In the genomic region with DNA sequence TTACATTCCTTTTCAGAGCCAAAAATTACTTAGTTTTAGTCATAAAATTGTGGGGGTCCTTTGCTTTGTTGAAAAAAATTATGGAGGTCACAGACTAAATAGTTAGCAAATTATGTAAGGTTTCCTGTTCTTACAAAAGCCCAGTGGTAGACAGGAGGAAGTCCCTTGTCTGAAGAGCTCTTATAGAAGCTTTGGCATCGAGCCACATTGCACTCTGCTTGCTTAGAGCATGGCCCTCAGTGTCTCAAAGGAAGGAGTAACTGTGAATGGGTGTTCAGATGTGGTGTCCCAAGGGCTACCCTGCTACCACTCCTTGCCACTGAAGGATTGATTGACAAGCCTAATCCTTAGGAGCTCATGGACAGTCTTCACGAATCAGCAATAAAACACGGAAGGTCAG, we compare ENCODE assay signal across 10 mouse cellular contexts. TPM values are rescaled to one million over a fixed set of nuclear protein-coding genes. Genes with fewer than 3 reads are reported as not detected.
A peak's percentile ranks its signal among the peaks of the same experiment; 100 is the strongest.
DNase-seq lines count a peak whose midpoint lies in the region; ATAC-seq and TF ChIP-seq lines count a peak whose summit lies in the region.
"Had no signal": no experiment of that assay in that cellular context is flagged by ENCODE, and none has a peak within 500 bp of the region (broad histone marks: within the 10 kb centered on the region; RNA-seq: fewer than 3 reads in every experiment).

No protein-coding gene starts in this region.

- DNase-seq in hindbrain, postnatal 0 days (ENCODE audit: low spot score): peak; percentile 11
- DNase-seq in hindbrain, embryonic 14.5 days (ENCODE audit: low spot score): no peak
- peak; percentile 76 for DNase-seq in 416B (ENCODE audit: low read depth)
- DNase-seq in MEL-GATA-1-ER (ENCODE audit: extremely low read depth, low read depth): peak; percentile 76
- DNase-seq in lung, adult 2 months: peak; percentile 46
- DNase-seq in frontal cortex, postnatal 25 days (ENCODE audit: low spot score in 2 of 2): no peak
- DNase-seq in forebrain, postnatal 0 days: no peak
- DNase-seq: right cerebral cortex, adult 18-20 months had no signal

- H3K36me3 ChIP-seq in hindbrain, postnatal 0 days (ENCODE audit: insufficient read depth, low read length): no peaks in the 10 kb centered on the region
- no peaks in the 10 kb centered on the region for H3K36me3 ChIP-seq in hindbrain, embryonic 14.5 days (replicated peaks; ENCODE audit: control insufficient read depth, insufficient read depth)
- no peaks in the 10 kb centered on the region for H3K36me3 ChIP-seq in intestine, embryonic 16.5 days (ENCODE audit: control insufficient read depth, insufficient read depth, low read length)
- H3K36me3 ChIP-seq in forebrain, postnatal 0 days (ENCODE audit: insufficient read depth): no peaks in the 10 kb centered on the region

- H3K4me3 ChIP-seq in hindbrain, postnatal 0 days (ENCODE audit: low read length): no peak overlapping the region
- H3K4me3 ChIP-seq in hindbrain, embryonic 14.5 days (replicated peaks; ENCODE audit: low read length): no peak overlapping the region
- no peak overlapping the region for H3K4me3 ChIP-seq in lung, adult 2 months (replicated peaks; ENCODE audit: extremely low read depth, low read depth, low read length)
- no peak overlapping the region for H3K4me3 ChIP-seq in intestine, embryonic 16.5 days (ENCODE audit: low read length)
- H3K4me3 ChIP-seq in forebrain, postnatal 0 days (ENCODE audit: low read depth, low read length): no peak overlapping the region

- H3K4me1 ChIP-seq in hindbrain, postnatal 0 days (ENCODE audit: insufficient read depth, low read length): no peaks in the 10 kb centered on the region
- H3K4me1 ChIP-seq in hindbrain, embryonic 14.5 days (replicated peaks; ENCODE audit: control insufficient read depth, insufficient read depth, low read length): no peaks in the 10 kb centered on the region
- peaks cover 9% of the 10 kb centered on the region for H3K4me1 ChIP-seq in lung, adult 2 months (ENCODE audit: control insufficient read depth, insufficient read depth, low read length)
- no peaks in the 10 kb centered on the region for H3K4me1 ChIP-seq in intestine, embryonic 16.5 days (ENCODE audit: control insufficient read depth, insufficient read depth, low read length)
- no peaks in the 10 kb centered on the region for H3K4me1 ChIP-seq in forebrain, postnatal 0 days (ENCODE audit: insufficient read depth)

- TF ChIP-seq POLR2A in lung, adult 2 months (IDR thresholded peaks at IDR 0.05; ENCODE audit: borderline replicate concordance, extremely low read depth, low read depth, low read length): no peak

- H3K27me3 ChIP-seq in hindbrain, postnatal 0 days (ENCODE audit: insufficient read depth, low read length): no peaks in the 10 kb centered on the region
- H3K27me3 ChIP-seq in hindbrain, embryonic 14.5 days (ENCODE audit: control insufficient read depth, insufficient read depth, low read length): no peaks in the 10 kb centered on the region
- no peaks in the 10 kb centered on the region for H3K27me3 ChIP-seq in intestine, embryonic 16.5 days (replicated peaks; ENCODE audit: control insufficient read depth, insufficient read depth, low read length)
- H3K27me3 ChIP-seq in forebrain, postnatal 0 days (ENCODE audit: insufficient read depth, low read length): no peaks in the 10 kb centered on the region

- ATAC-seq in hindbrain, postnatal 0 days: no peak
- ATAC-seq in hindbrain, embryonic 14.5 days (ENCODE audit: low FRiP score): no peak
- ATAC-seq in intestine, embryonic 16.5 days: no peak
- no peak for ATAC-seq in forebrain, postnatal 0 days
- ATAC-seq: midbrain, embryonic 16.5 days had no signal

- WGBS in hindbrain, postnatal 0 days: 68% methylated on average over 3 of the region's 3 CpGs
- WGBS in hindbrain, embryonic 14.5 days: 75% methylated on average over 3 of the region's 3 CpGs
- WGBS in lung, adult 2 months: 29% methylated on average over 3 of the region's 3 CpGs
- 61% methylated on average over 3 of the region's 3 CpGs for WGBS in intestine, embryonic 16.5 days
- 58% methylated on average over 3 of the region's 3 CpGs for WGBS in forebrain, postnatal 0 days

- TF ChIP-seq CTCF in hindbrain, postnatal 0 days (IDR thresholded peaks at IDR 0.05; ENCODE audit: low read depth): no peak
- TF ChIP-seq CTCF in lung, adult 2 months (IDR thresholded peaks at IDR 0.05; ENCODE audit: insufficient read depth, low read length): no peak
- no peak for TF ChIP-seq CTCF in forebrain, postnatal 0 days (IDR thresholded peaks at IDR 0.05; ENCODE audit: low read depth)

- H3K4me2 ChIP-seq in hindbrain, postnatal 0 days (ENCODE audit: low read depth, low read length): no peak overlapping the region
- no peak overlapping the region for H3K4me2 ChIP-seq in hindbrain, embryonic 14.5 days (replicated peaks)
- no peak overlapping the region for H3K4me2 ChIP-seq in intestine, embryonic 16.5 days (ENCODE audit: low read depth, low read length)
- H3K4me2 ChIP-seq in forebrain, postnatal 0 days (ENCODE audit: low read depth): no peak overlapping the region

- no peak overlapping the region for H3K27ac ChIP-seq in hindbrain, postnatal 0 days
- no peak overlapping the region for H3K27ac ChIP-seq in hindbrain, embryonic 14.5 days
- H3K27ac ChIP-seq in intestine, embryonic 16.5 days (ENCODE audit: low read length): no peak overlapping the region
- H3K27ac ChIP-seq in forebrain, postnatal 0 days (ENCODE audit: low read depth, low read length): no peak overlapping the region

- no peaks in the 10 kb centered on the region for H3K9me3 ChIP-seq in hindbrain, postnatal 0 days (ENCODE audit: low read length)
- no peaks in the 10 kb centered on the region for H3K9me3 ChIP-seq in hindbrain, embryonic 14.5 days (ENCODE audit: control insufficient read depth, low read length)
- no peaks in the 10 kb centered on the region for H3K9me3 ChIP-seq in intestine, embryonic 16.5 days (ENCODE audit: control insufficient read depth, low read length)
- no peaks in the 10 kb centered on the region for H3K9me3 ChIP-seq in forebrain, postnatal 0 days (ENCODE audit: low read length)

- H3K9ac ChIP-seq in hindbrain, postnatal 0 days (replicated peaks; ENCODE audit: low read length): no peak overlapping the region
- H3K9ac ChIP-seq in hindbrain, embryonic 14.5 days: no peak overlapping the region
- no peak overlapping the region for H3K9ac ChIP-seq in intestine, embryonic 16.5 days (ENCODE audit: low read depth, low read length)
- no peak overlapping the region for H3K9ac ChIP-seq in forebrain, postnatal 0 days

RNA-seq across cellular contexts. Expression of a gene that starts 25.3 kb away (rescaled TPM):
- 0.16 and 0.36 TPM in 2 replicates for total RNA-seq in hindbrain, postnatal 0 days (2014; rRNA removed)
- 0.32 and 0.49 TPM in 2 replicates for polyA plus RNA-seq in hindbrain, postnatal 0 days (2015; fragmentation: Nextera tagmentation; extraction: Ambion mirVana)
- polyA plus RNA-seq in hindbrain, embryonic 14.5 days (2014; fragmentation: Nextera tagmentation; extraction: Ambion mirVana): 1.7 and 2.1 TPM in 2 replicates
- polyA plus RNA-seq in lung, adult 2 months (2012; rRNA removed): 4.6 and 9.2 TPM in 2 replicates
- 1.5 and 1.8 TPM in 2 replicates for polyA plus RNA-seq in intestine, embryonic 16.5 days (2015; fragmentation: Nextera tagmentation; extraction: Ambion mirVana)
- total RNA-seq in forebrain, postnatal 0 days (2014; rRNA removed): 0.10 and 0.31 TPM in 2 replicates
- polyA plus RNA-seq in forebrain, postnatal 0 days (2015; fragmentation: Nextera tagmentation; extraction: Ambion mirVana): 0.46 and 0.59 TPM in 2 replicates

RNA-seq across cellular contexts. Expression of a gene that starts 40.8 kb away (rescaled TPM):
- total RNA-seq in hindbrain, postnatal 0 days (2014; rRNA removed): 85.4 and 88.6 TPM in 2 replicates
- 597 and 610 TPM in 2 replicates for polyA plus RNA-seq in hindbrain, postnatal 0 days (2015; fragmentation: Nextera tagmentation; extraction: Ambion mirVana)
- 342 and 388 TPM in 2 replicates for polyA plus RNA-seq in hindbrain, embryonic 14.5 days (2014; fragmentation: Nextera tagmentation; extraction: Ambion mirVana)
- 143 and 168 TPM in 2 replicates for polyA plus RNA-seq in lung, adult 2 months (2012; rRNA removed)
- 269 and 308 TPM in 2 replicates for polyA plus RNA-seq in intestine, embryonic 16.5 days (2015; fragmentation: Nextera tagmentation; extraction: Ambion mirVana)
- total RNA-seq in forebrain, postnatal 0 days (2014; rRNA removed): 24.6 and 48.0 TPM in 2 replicates
- polyA plus RNA-seq in forebrain, postnatal 0 days (2015; fragmentation: Nextera tagmentation; extraction: Ambion mirVana): 520 and 544 TPM in 2 replicates

RNA-seq across cellular contexts. Expression of a gene that starts 40.8 kb away (rescaled TPM):
- 1.9 and 2.8 TPM in 2 replicates for total RNA-seq in hindbrain, postnatal 0 days (2014; rRNA removed)
- 14.2 and 15.2 TPM in 2 replicates for polyA plus RNA-seq in hindbrain, postnatal 0 days (2015; fragmentation: Nextera tagmentation; extraction: Ambion mirVana)
- polyA plus RNA-seq in hindbrain, embryonic 14.5 days (2014; fragmentation: Nextera tagmentation; extraction: Ambion mirVana): 12.6 and 15.9 TPM in 2 replicates
- 6.6 and 7.2 TPM in 2 replicates for polyA plus RNA-seq in lung, adult 2 months (2012; rRNA removed)
- 9.9 and 10.7 TPM in 2 replicates for polyA plus RNA-seq in intestine, embryonic 16.5 days (2015; fragmentation: Nextera tagmentation; extraction: Ambion mirVana)
- total RNA-seq in forebrain, postnatal 0 days (2014; rRNA removed): 4.9 and 7.4 TPM in 2 replicates
- polyA plus RNA-seq in forebrain, postnatal 0 days (2015; fragmentation: Nextera tagmentation; extraction: Ambion mirVana): 16.6 and 19.4 TPM in 2 replicates

RNA-seq across cellular contexts. Expression of a gene that starts 42.0 kb away (rescaled TPM):
- total RNA-seq in hindbrain, postnatal 0 days (2014; rRNA removed): not detected in 2 replicates
- polyA plus RNA-seq in hindbrain, postnatal 0 days (2015; fragmentation: Nextera tagmentation; extraction: Ambion mirVana): 0.08 and 0.09 TPM in 2 replicates
- not detected in 2 replicates for polyA plus RNA-seq in hindbrain, embryonic 14.5 days (2014; fragmentation: Nextera tagmentation; extraction: Ambion mirVana)
- 0.31 and 0.40 TPM in 2 replicates for polyA plus RNA-seq in lung, adult 2 months (2012; rRNA removed)
- polyA plus RNA-seq in intestine, embryonic 16.5 days (2015; fragmentation: Nextera tagmentation; extraction: Ambion mirVana): 0.13 TPM in 1 of 2 replicates, not detected in the other
- 0.10 TPM in 1 of 2 replicates, not detected in the other for total RNA-seq in forebrain, postnatal 0 days (2014; rRNA removed)
- polyA plus RNA-seq in forebrain, postnatal 0 days (2015; fragmentation: Nextera tagmentation; extraction: Ambion mirVana): 0.08 TPM in 2 replicates
- polyA plus RNA-seq: midbrain, embryonic 16.5 days had no signal

RNA-seq across cellular contexts. Expression of a gene that starts 42.7 kb away (rescaled TPM):
- 61.6 and 96.0 TPM in 2 replicates for total RNA-seq in hindbrain, postnatal 0 days (2014; rRNA removed)
- 172 and 185 TPM in 2 replicates for polyA plus RNA-seq in hindbrain, postnatal 0 days (2015; fragmentation: Nextera tagmentation; extraction: Ambion mirVana)
- 155 and 161 TPM in 2 replicates for polyA plus RNA-seq in hindbrain, embryonic 14.5 days (2014; fragmentation: Nextera tagmentation; extraction: Ambion mirVana)
- 79.0 and 80.9 TPM in 2 replicates for polyA plus RNA-seq in lung, adult 2 months (2012; rRNA removed)
- 118 and 129 TPM in 2 replicates for polyA plus RNA-seq in intestine, embryonic 16.5 days (2015; fragmentation: Nextera tagmentation; extraction: Ambion mirVana)
- 48.7 and 54.1 TPM in 2 replicates for total RNA-seq in forebrain, postnatal 0 days (2014; rRNA removed)
- polyA plus RNA-seq in forebrain, postnatal 0 days (2015; fragmentation: Nextera tagmentation; extraction: Ambion mirVana): 161 and 207 TPM in 2 replicates

Comparison
In these comparisons a context has a peak if more than half of its experiments do, and no peak if none do; other contexts are left out.
1. DNase-seq: peak in hindbrain, postnatal 0 days (single experiment), 416B (single experiment), MEL-GATA-1-ER (single experiment) and lung, adult 2 months (single experiment); none in hindbrain, embryonic 14.5 days (single experiment), frontal cortex, postnatal 25 days (0 of 2) and forebrain, postnatal 0 days (single experiment).